Mouse (Mus musculus) limb, embryonic 14.5 days (tissue): ENCODE results near the gene Wipi2. TPM values are rescaled to one million over a fixed set of nuclear protein-coding genes. Genes with fewer than 3 reads are reported as not detected.

Experiments used
- ATAC-seq: fragments of 200-750 bp; cut with Nextera tagmentation; 2 replicates; pipeline ENCODE4 v1.8.0; 2017; ENCODE audit warnings: low read depth, moderate number of reproducible peaks, moderate TSS enrichment; ENCODE audit not compliant: low FRiP score
- DNase-seq: peaks from one replicate; pipeline ENCODE4 v3.0.0-alpha.2; 2015; ENCODE audit warnings: low spot score
- H3K27ac ChIP-seq: fragments of 300-500 bp; sonication (generic); replicated peaks from 2 replicates; pipeline ENCODE4 v1.5.1; 2014; ENCODE audit warnings: low read depth, mild to moderate bottlenecking, low read length, moderate library complexity, mixed read lengths
- H3K27me3 ChIP-seq: fragments of 300-500 bp; sonication (generic); 2 replicates; pipeline ENCODE4 v1.6.1; 2014; ENCODE audit warnings: low read length, mixed read lengths; ENCODE audit not compliant: control insufficient read depth, insufficient read depth
- H3K36me3 ChIP-seq: fragments of 300-500 bp; sonication (generic); 2 replicates; pipeline ENCODE4 v1.6.1; 2014; ENCODE audit warnings: mild to moderate bottlenecking, low read length, moderate library complexity, mixed read lengths; ENCODE audit not compliant: control insufficient read depth, insufficient read depth
- H3K4me1 ChIP-seq: fragments of 300-500 bp; sonication (generic); 2 replicates; pipeline ENCODE4 v1.6.1; 2014; ENCODE audit warnings: antibody characterized with exemption, low read length, mixed read lengths; ENCODE audit not compliant: control insufficient read depth, insufficient read depth
- H3K4me2 ChIP-seq: fragments of 300-500 bp; sonication (generic); replicated peaks from 2 replicates; pipeline ENCODE4 v1.6.1; 2014; ENCODE audit warnings: low read depth, mild to moderate bottlenecking, low read length, moderate library complexity; ENCODE audit not compliant: severe bottlenecking
- H3K4me3 ChIP-seq: fragments of 300-500 bp; sonication (generic); replicated peaks from 2 replicates; pipeline ENCODE4 v1.5.1; 2014; ENCODE audit warnings: low read length
- H3K9ac ChIP-seq: fragments of 300-500 bp; sonication (generic); 2 replicates; pipeline ENCODE4 v1.6.1; 2014; ENCODE audit warnings: mild to moderate bottlenecking, low read depth, low read length, moderate library complexity; ENCODE audit not compliant: severe bottlenecking
- H3K9me3 ChIP-seq: fragments of 300-500 bp; sonication (generic); 2 replicates; pipeline ENCODE4 v1.6.1; 2016; ENCODE audit warnings: low read length; ENCODE audit not compliant: control insufficient read depth
- POLR2A ChIP-seq: fragments of 200-500 bp; IDR thresholded peaks from 2 replicates; pipeline ENCODE4 v1.8.0; 2012; ENCODE audit warnings: inconsistent platforms, mild to moderate bottlenecking, moderate library complexity, borderline replicate concordance; ENCODE audit not compliant: insufficient read depth, insufficient read length; ENCODE audit errors: extremely low read depth
- WGBS: fragments of 180-500 bp; shearing (Covaris S2); extraction: QIAGEN DNeasy Blood & Tissue Kit; methylation state at CpG from one replicate; pipeline ENCODE4 v1.1.7; 2014; 5-methylcytosine and 5-hydroxymethylcytosine counted together
- polyA plus RNA-seq, 2 experiments: library from polyadenylated mRNA; depleted of rRNA in 1 of 2; stranded (reverse) in 1 of 2; unstranded in 1 of 2; fragments of >200 nt; fragmentation: Nextera tagmentation in 1 of 2; extraction: Ambion mirVana in 1 of 2; gene quantifications; 2 replicates each; pipeline versions ENCODE4 v1.2.1 to v1.2.3; 2012 to 2014

Wipi2 gene
- polyA plus RNA-seq, 2 experiments = 37.4 to 50.4 TPM

GRCm38 (mm10) chr5:142702511-142703138 lies 75.1 kb downstream of the Wipi2 start:
- ATAC-seq = no peak; the same call in 1 of the 2 replicates
- TF ChIP-seq POLR2A = no peak

DNA sequence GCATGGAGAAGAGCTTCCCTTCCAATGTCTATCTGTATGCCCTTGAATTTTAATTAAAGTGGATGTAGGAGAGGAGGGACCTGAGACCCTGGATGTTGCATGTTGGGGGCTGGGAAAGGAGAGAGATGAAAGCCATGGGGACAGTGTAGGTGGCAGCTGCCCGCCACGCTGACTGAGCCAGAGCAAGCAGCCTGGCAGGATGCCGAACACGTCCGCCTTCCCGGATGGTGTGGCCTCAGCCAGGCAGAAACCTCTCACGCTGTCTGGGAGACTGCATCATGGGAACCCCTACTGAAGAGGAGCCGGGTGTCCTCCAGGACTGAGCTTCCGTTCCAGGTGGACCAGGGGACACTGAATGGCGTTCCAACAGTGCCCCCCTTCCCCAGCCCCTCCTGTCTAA lies 76.1 kb downstream of the Wipi2 start:
- no peak overlapping the region for H3K4me3 ChIP-seq
- DNase-seq (no peak), ATAC-seq (no peak)
- H3K9me3 ChIP-seq = no peaks in the 10 kb centered on the region
- TF ChIP-seq POLR2A = no peak
- no peak overlapping the region for H3K9ac ChIP-seq
- H3K27ac ChIP-seq = no peak overlapping the region
- H3K4me1 ChIP-seq = 0 out of 2 replicates have a peak, but pooled peaks cover 4% of the 10 kb centered on the region
- peaks cover 11% of the 10 kb centered on the region; the same call in 1 of the 2 replicates for H3K27me3 ChIP-seq
- WGBS = 85% methylated on average over 10 of the region's 10 CpGs
- no peak overlapping the region for H3K4me2 ChIP-seq
- H3K36me3 ChIP-seq = no peaks in the 10 kb centered on the region

More at GRCm38 (mm10) chr5:142702511-142703138, 75.1 kb downstream of the Wipi2 start:
- Histone ChIP-seq H3K4me3 (peak overlapping the region; percentile 62), H3K36me3 (no peaks in the 10 kb centered on the region), H3K4me2 (peak overlapping the region; percentile 98), H3K27me3 (peaks cover 11% of the 10 kb centered on the region; the same call in 1 of the 2 replicates), H3K27ac (no peak overlapping the region), H3K4me1 (0 out of 2 replicates have a peak, but pooled peaks cover 4% of the 10 kb centered on the region), H3K9me3 (no peaks in the 10 kb centered on the region), H3K9ac (peak overlapping the region; percentile 68)
- no peak for DNase-seq
- WGBS = 22% methylated on average over 16 of the region's 18 CpGs

GRCm38 (mm10) chr5:142707709-142708108 lies 80.2 kb downstream of the Wipi2 start:
- ATAC-seq = no peak

GRCm38 (mm10) chr5:142709436-142709835 lies 81.9 kb downstream of the Wipi2 start:
- DNase-seq (no peak), ATAC-seq (no peak)
- Histone ChIP-seq H3K9me3 (no peaks in the 10 kb centered on the region), H3K4me1 (no peaks in the 10 kb centered on the region), H3K27me3 (no peaks in the 10 kb centered on the region), H3K4me2 (no peak overlapping the region), H3K4me3 (no peak overlapping the region), H3K36me3 (no peaks in the 10 kb centered on the region), H3K9ac (no peak overlapping the region), H3K27ac (no peak overlapping the region)
- 76% methylated on average over 7 of the region's 7 CpGs for WGBS
- no peak for TF ChIP-seq POLR2A

More at GRCm38 (mm10) chr5:142707709-142708108, 80.2 kb downstream of the Wipi2 start:
- no peaks in the 10 kb centered on the region; the same call in 1 of the 2 replicates for H3K27me3 ChIP-seq
- no peak for DNase-seq
- no peaks in the 10 kb centered on the region for H3K36me3 ChIP-seq
- TF ChIP-seq POLR2A = no peak
- 88% methylated on average over 5 of the region's 5 CpGs for WGBS
- H3K4me2 ChIP-seq = no peak overlapping the region
- H3K4me1 ChIP-seq = 0 out of 2 replicates have a peak, but pooled peaks cover 2% of the 10 kb centered on the region
- H3K9ac ChIP-seq = no peak overlapping the region
- no peak overlapping the region for H3K4me3 ChIP-seq
- H3K9me3 ChIP-seq = no peaks in the 10 kb centered on the region
- no peak overlapping the region for H3K27ac ChIP-seq

GRCm38 (mm10) chr5:142712373-142712772 lies 84.9 kb downstream of the Wipi2 start:
- no peak for DNase-seq
- no peaks in the 10 kb centered on the region for H3K9me3 ChIP-seq
- no peaks in the 10 kb centered on the region for H3K36me3 ChIP-seq
- no peaks in the 10 kb centered on the region for H3K27me3 ChIP-seq
- H3K9ac ChIP-seq = no peak overlapping the region
- WGBS = 80% methylated on average over 5 of the region's 5 CpGs
- H3K4me2 ChIP-seq = no peak overlapping the region
- ATAC-seq = no peak
- TF ChIP-seq POLR2A = no peak
- no peak overlapping the region for H3K4me3 ChIP-seq
- H3K4me1 ChIP-seq = no peaks in the 10 kb centered on the region
- no peak overlapping the region for H3K27ac ChIP-seq

- DNase-seq (no peak), ATAC-seq (no peak)
- Histone ChIP-seq H3K27me3 (no peaks in the 10 kb centered on the region), H3K9me3 (no peaks in the 10 kb centered on the region), H3K36me3 (no peaks in the 10 kb centered on the region), H3K9ac (no peak overlapping the region), H3K27ac (no peak overlapping the region), H3K4me2 (no peak overlapping the region), H3K4me1 (no peaks in the 10 kb centered on the region), H3K4me3 (no peak overlapping the region)
- no peak for TF ChIP-seq POLR2A
- 87% methylated on average over 10 of the region's 10 CpGs for WGBS
Observed at GRCm38 (mm10) chr5:142713966-142714365, 86.5 kb downstream of the Wipi2 start.
